Mouse (Mus musculus): ENCODE data around the gene Gm17409.

- TF ChIP-seq CTCF (IDR thresholded peaks at IDR 0.05 in 2 of 3, conservative IDR thresholded peaks at IDR 0.05 in 1 of 3; ENCODE audit: control insufficient read depth in 1 of 3, insufficient read depth in 1 of 3, low read depth in 2 of 3, low read length in 3 of 3, poor library complexity in 1 of 3, severe bottlenecking in 1 of 3) (no peak), MYB (IDR thresholded peaks at IDR 0.05; ENCODE audit: low read depth, low read length) (no peak), EP300 (IDR thresholded peaks at IDR 0.05; ENCODE audit: low read depth in 1 of 2, low read length in 2 of 2) (no peak), USF1 (IDR thresholded peaks at IDR 0.05; ENCODE audit: low read depth, low read length) (no peak), MAX (IDR thresholded peaks at IDR 0.05; ENCODE audit: low read length) (no peak), POLR2A (IDR thresholded peaks at IDR 0.05; ENCODE audit: control insufficient read depth in 1 of 2, insufficient read depth in 1 of 2, low read depth in 1 of 2, low read length in 2 of 2, poor library complexity in 1 of 2) (no peak), MXI1 (IDR thresholded peaks at IDR 0.05; ENCODE audit: low read depth, low read length) (no peak), MEF2A (IDR thresholded peaks at IDR 0.05; ENCODE audit: extremely low read depth, insufficient replicate concordance, low read depth, low read length, poor library complexity, severe bottlenecking) (no peak)
Measured at GRCm38 (mm10) chr2:58485152-58485551, 15.2 kb downstream of the Gm17409 start.
